Mouse (Mus musculus): ENCODE measurements around the gene Krtap17-1. TPM values are rescaled to one million over a fixed set of nuclear protein-coding genes. Genes with fewer than 3 reads are reported as not detected.

Gene Krtap17-1
- polyA plus RNA-seq, 1 experiment from 2014 or later, result not detected

DNA sequence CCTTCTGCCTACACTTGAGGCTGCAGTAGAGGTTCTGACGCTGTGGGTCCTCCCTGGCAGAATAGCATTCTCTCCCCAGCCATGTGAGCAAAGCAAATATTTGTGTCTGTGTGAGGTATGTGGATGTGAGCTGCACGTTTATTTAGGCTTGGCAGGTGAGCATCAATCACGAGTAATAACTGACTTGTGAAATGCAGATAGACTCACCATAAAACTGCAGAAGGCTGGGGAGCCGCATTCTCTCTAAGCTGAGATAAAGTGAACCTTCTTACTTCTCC is 529 bp upstream of the Krtap17-1 start:
- Histone ChIP-seq H3K9ac (no peak overlapping the region), H3K4me3 (no peak overlapping the region), H3K9me3 (no peaks in the 10 kb centered on the region), H3K4me2 (no peak overlapping the region), H3K36me3 (no peaks in the 10 kb centered on the region), H3K27ac (replicated peaks) (no peak overlapping the region), H3K4me1 (replicated peaks) (peaks cover 7% of the 10 kb centered on the region; the same call in 1 of the 2 replicates), H3K27me3 (peaks cover 28% of the 10 kb centered on the region)
- 53% methylated on average over 4 of the region's 4 CpGs for WGBS
- no peak for ATAC-seq (ENCODE audit: low read depth)

DNA sequence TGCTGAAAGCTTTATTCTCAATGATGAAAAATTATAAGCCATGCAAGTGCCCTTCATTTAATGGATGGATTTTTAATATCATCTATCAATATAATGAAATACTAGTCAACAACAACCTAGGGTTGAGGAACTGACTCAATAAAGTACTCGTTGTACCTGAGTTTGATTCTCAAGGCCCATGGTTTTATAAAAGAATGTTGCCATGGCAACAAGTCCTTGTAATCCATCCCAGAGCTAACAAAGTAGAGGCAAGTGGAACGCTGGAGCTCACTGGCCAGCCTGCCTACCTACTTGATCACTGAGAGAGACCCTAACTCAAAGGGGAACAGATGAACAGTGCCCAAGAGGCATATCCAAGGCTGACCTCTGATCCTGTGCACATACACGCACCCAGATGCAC is 3.2 kb downstream of the Krtap17-1 start:
- H3K27ac ChIP-seq (replicated peaks), result no peak overlapping the region
- H3K4me3 ChIP-seq, result no peak overlapping the region
- no peaks in the 10 kb centered on the region for H3K36me3 ChIP-seq
- no peaks in the 10 kb centered on the region for H3K9me3 ChIP-seq
- H3K9ac ChIP-seq, result no peak overlapping the region
- WGBS, result 69% methylated on average over 3 of the region's 3 CpGs
- peaks cover 13% of the 10 kb centered on the region; the same call in 1 of the 2 replicates for H3K4me1 ChIP-seq (replicated peaks)
- no peak for ATAC-seq (ENCODE audit: low read depth)
- peaks cover 25% of the 10 kb centered on the region for H3K27me3 ChIP-seq
- H3K4me2 ChIP-seq, result no peak overlapping the region

DNA sequence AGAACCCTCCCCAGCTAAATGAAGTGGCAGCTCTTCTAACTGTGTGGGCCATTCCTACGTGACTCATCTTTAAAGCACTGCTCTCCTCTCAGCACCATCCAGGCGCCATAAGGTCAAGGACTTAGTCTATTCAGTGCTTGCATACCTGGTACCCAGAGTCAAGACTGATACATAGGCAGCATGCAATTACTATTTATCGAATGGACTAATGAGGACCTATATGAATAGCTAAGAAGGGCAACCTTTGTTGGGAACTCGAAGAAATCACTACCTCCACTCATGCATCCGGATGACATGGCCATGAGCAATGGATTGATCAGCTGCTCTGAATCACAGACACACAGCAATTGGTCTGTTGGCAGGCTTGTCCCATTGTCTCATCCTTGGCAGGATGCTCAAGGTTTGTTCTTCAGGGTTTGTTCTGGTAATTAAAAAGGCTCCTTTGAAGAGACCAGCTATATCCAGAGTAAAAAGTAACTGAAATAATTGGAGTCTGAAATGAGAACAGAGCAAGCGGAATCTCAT is 3.9 kb downstream of the Krtap17-1 start:
- Histone ChIP-seq H3K4me1 (replicated peaks) (peaks cover 13% of the 10 kb centered on the region; the same call in 1 of the 2 replicates), H3K4me2 (no peak overlapping the region), H3K27me3 (peaks cover 20% of the 10 kb centered on the region), H3K27ac (replicated peaks) (no peak overlapping the region), H3K36me3 (no peaks in the 10 kb centered on the region), H3K9ac (no peak overlapping the region), H3K4me3 (no peak overlapping the region), H3K9me3 (no peaks in the 10 kb centered on the region)
- WGBS, result 87% methylated on average over 6 of the region's 6 CpGs
- ATAC-seq (ENCODE audit: low read depth), result no peak

DNA sequence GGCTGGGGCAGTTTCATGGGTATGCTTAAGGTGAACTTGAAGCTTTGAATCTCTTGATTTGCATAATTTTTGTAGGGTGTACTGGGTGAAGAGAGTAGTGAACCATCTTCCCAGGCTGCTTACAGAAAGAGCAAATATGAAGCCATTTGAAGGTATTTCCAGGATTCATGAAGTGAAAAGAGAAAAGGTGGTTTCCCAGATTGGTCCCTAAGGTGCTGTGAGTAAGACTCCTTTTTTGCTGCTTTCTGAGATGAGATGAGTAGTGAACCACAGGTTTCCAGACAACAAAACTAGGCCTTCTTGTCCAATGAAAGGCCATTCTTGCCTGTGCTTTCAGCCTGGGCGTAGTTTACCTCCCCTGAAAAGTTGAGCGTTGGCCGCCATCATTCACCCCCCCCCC is 5.3 kb downstream of the Krtap17-1 start:
- Histone ChIP-seq H3K27me3 (peaks cover 11% of the 10 kb centered on the region), H3K9ac (no peak overlapping the region), H3K27ac (replicated peaks) (no peak overlapping the region), H3K4me1 (replicated peaks) (peaks cover 9% of the 10 kb centered on the region; the same call in 1 of the 2 replicates), H3K9me3 (no peaks in the 10 kb centered on the region), H3K4me3 (no peak overlapping the region), H3K4me2 (no peak overlapping the region), H3K36me3 (no peaks in the 10 kb centered on the region)
- no peak for ATAC-seq (ENCODE audit: low read depth)
- WGBS, result 96% methylated on average over 3 of the region's 3 CpGs

DNA sequence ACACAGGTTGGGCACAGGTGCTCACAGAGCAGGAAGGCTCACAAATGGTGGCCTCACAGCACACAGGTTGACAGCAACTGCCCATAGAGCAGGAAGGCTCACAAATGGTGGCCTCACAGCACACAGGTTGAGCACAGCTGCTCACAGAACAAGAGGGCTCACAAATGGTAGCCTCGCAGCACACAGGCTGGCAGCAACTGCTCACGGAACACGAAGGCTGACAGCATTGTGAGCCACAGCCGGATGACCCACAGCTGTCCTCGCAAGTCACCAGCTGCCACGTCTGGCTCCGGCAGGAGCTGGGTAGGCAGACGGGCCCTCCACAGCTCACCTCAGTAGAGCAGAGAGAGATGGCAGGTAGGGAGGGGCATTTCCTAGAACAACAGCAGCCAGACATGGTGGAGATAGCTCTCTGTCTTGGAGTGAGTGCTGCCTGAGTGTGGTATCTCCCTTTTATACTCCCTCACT is 7.6 kb downstream of the Krtap17-1 start, which contains the start of gene Krtap16-1:
Gene Krtap16-1, minus strand, starts transcription at position 418 of the 468 bp plus-strand sequence.
- ATAC-seq (ENCODE audit: low read depth), result 0 out of 2 replicates have a peak, but pooled peaks have one; percentile 15
- WGBS, result 77% methylated on average over 8 of the region's 8 CpGs

DNA sequence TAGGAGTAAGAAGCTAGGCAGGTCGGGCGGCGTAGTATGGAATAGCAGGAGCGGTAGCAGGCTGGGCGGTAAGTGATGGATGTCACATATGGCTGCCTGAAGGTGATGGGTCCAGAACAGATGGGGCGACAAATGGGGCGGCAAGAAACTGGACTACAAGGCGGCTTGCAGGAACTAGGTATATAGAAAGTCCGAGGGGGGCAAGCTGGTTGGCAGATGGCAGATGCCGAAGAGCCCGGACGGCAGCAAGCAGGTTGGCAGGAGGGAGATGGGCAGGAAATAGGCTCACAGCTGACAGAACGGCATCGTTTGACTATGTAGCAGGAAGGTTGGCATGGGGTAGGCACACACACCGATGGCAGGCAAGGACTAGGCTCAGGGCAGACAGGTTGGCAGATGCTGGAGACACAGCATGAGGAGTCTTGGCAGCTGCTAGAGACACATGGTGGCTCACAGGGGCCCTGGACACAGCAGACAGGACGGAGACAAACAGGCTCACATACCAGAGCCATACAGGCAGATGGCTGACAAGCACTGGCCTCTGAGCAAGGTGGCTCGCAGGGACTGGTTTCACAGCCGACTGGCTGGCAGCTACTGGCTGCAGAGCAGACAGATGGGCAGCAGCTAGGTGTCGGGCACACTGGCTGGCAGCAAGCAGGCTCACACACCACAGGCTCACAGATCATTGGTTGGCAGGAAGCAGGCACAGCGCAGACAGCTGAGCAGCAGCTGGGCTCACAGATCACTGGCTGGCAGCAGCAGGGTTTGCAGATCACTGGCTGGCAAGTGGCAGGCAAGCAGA is 8.3 kb downstream of the Krtap17-1 start:
- peak; percentile 91 for ATAC-seq (ENCODE audit: low read depth)
- 0 out of 2 replicates have a peak overlapping the region, but pooled peaks have one; percentile 38 for H3K27ac ChIP-seq (replicated peaks)
- H3K4me2 ChIP-seq, result 0 out of 2 replicates have a peak overlapping the region, but pooled peaks have one; percentile 7
- H3K36me3 ChIP-seq, result no peaks in the 10 kb centered on the region
- peaks cover 6% of the 10 kb centered on the region; the same call in 1 of the 2 replicates for H3K4me1 ChIP-seq (replicated peaks)
- 75% methylated on average over 20 of the region's 20 CpGs for WGBS
- H3K9ac ChIP-seq, result no peak overlapping the region
- H3K27me3 ChIP-seq, result no peaks in the 10 kb centered on the region
- H3K9me3 ChIP-seq, result no peaks in the 10 kb centered on the region
- H3K4me3 ChIP-seq, result no peak overlapping the region

More for the DNA sequence above, 7.6 kb downstream of the Krtap17-1 start, which contains the start of gene Krtap16-1:
- Histone ChIP-seq H3K4me3 (no peak within 1 kb of the TSS), H3K9ac (no peak within 1 kb of the TSS), H3K27ac (replicated peaks) (0 out of 2 replicates have a peak within 1 kb of the TSS, but pooled peaks have one; percentile 38), H3K9me3 (no peaks in the 10 kb centered on the region), H3K4me1 (replicated peaks) (peaks cover 6% of the 10 kb centered on the region; the same call in 1 of the 2 replicates), H3K27me3 (no peaks in the 10 kb centered on the region), H3K36me3 (no peaks in the 10 kb centered on the region), H3K4me2 (0 out of 2 replicates have a peak within 1 kb of the TSS, but pooled peaks have one; percentile 7)

DNA sequence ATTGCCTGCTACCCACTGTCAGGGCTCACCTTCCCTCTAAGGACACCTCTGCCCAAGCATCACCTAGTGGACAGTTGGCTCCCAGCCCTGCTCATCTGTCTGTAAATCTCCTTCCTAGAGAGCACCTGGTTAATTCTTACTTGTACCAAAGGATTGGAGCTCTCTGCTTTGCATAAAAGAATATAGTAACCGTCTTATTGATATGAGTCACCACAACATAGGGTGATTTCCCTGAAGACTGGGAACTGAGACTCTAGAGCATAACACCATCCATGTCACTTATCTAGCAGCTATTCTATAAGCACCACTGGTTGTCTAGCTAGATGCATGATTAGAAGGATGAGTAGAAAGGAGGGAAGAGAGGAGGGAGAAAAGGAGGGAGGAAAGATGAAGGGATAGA is 10.4 kb downstream of the Krtap17-1 start:
- 90% methylated on average over 1 of the region's 1 CpGs for WGBS
- Histone ChIP-seq H3K9ac (no peak overlapping the region), H3K27me3 (no peaks in the 10 kb centered on the region), H3K27ac (replicated peaks) (no peak overlapping the region), H3K4me1 (replicated peaks) (peaks cover 6% of the 10 kb centered on the region; the same call in 1 of the 2 replicates), H3K9me3 (no peaks in the 10 kb centered on the region), H3K4me2 (no peak overlapping the region), H3K36me3 (no peaks in the 10 kb centered on the region), H3K4me3 (no peak overlapping the region)
- ATAC-seq (ENCODE audit: low read depth), result no peak

DNA sequence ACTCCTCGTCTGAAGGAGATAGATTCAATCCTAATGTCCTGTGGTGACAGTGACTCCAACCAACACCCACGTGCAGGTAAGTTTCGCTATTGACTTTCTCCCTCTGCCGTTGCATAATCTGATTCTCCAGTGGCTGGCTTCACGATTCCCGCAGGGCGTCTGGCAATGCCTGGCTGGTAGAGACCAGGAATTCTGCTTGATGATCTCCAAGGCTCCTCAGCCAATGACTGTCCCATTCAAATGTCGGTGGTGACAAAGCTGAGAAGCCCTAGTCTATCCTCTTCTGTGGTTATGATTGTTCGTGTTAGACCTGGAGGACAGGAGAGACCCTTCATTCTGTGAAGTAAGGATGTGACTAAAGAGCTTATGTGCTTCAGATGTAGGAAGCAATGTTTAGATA is 11.1 kb downstream of the Krtap17-1 start:
- H3K36me3 ChIP-seq, result no peaks in the 10 kb centered on the region
- peaks cover 6% of the 10 kb centered on the region; the same call in 1 of the 2 replicates for H3K4me1 ChIP-seq (replicated peaks)
- WGBS, result 89% methylated on average over 9 of the region's 9 CpGs
- ATAC-seq (ENCODE audit: low read depth), result no peak
- H3K27me3 ChIP-seq, result no peaks in the 10 kb centered on the region
- no peak overlapping the region for H3K4me2 ChIP-seq
- no peak overlapping the region for H3K9ac ChIP-seq
- H3K4me3 ChIP-seq, result no peak overlapping the region
- no peaks in the 10 kb centered on the region for H3K9me3 ChIP-seq
- no peak overlapping the region for H3K27ac ChIP-seq (replicated peaks)

DNA sequence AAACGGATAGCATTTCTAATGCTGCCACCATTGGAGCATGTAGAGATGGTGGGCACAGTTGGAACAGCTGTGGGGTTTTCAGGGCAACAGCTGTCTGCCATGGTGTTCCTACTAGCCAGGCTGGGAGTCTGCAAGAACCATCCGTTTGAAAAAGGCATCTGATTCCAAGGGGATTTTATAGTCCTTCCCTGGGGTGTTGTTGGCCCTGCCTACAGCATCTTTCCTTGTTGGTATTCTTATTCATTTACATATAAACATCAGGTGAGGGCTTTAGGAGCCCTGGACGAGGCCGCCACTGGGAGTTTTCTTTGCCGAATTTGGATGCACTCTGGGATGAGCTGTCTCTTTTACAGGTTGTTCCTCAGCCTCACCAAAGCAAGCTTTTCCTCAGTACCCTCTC is 14.8 kb downstream of the Krtap17-1 start, which contains the start of gene Krtap29-1:
Gene Krtap29-1, minus strand, starts transcription at position 101 of the 400 bp plus-strand sequence.
- Histone ChIP-seq H3K36me3 (no peaks in the 10 kb centered on the region), H3K4me1 (replicated peaks) (no peaks in the 10 kb centered on the region), H3K27me3 (no peaks in the 10 kb centered on the region), H3K9ac (no peak within 1 kb of the TSS), H3K4me3 (no peak within 1 kb of the TSS), H3K27ac (replicated peaks) (no peak within 1 kb of the TSS), H3K4me2 (no peak within 1 kb of the TSS), H3K9me3 (peaks cover 3% of the 10 kb centered on the region; the same call in 1 of the 2 replicates)
- 61% methylated on average over 5 of the region's 5 CpGs for WGBS
- ATAC-seq (ENCODE audit: low read depth), result no peak

DNA sequence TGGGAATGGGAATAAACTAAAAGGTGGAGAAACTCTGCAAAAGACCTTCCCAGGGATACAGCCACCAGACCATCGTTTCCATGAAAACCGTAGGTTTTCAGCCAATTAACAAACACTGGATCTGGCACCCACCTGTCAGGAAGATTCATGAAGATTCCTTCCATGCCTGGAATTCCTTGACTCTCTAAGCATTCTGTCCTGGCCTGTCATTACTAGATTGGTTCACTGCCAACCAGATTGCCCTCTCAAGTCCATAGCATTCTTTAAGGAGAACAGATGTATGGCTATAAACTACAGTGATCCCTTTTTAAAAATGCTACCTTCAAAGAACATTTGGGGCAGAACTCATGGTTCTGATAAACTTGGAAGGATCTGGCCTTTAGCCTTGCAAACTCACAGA is 27.8 kb downstream of the Krtap17-1 start:
- H3K9me3 ChIP-seq, result no peaks in the 10 kb centered on the region
- no peak overlapping the region for H3K9ac ChIP-seq
- ATAC-seq (ENCODE audit: low read depth), result no peak
- no peaks in the 10 kb centered on the region for H3K36me3 ChIP-seq
- H3K4me3 ChIP-seq, result no peak overlapping the region
- no peaks in the 10 kb centered on the region for H3K4me1 ChIP-seq (replicated peaks)
- no peaks in the 10 kb centered on the region for H3K27me3 ChIP-seq
- H3K27ac ChIP-seq (replicated peaks), result no peak overlapping the region
- no peak overlapping the region for H3K4me2 ChIP-seq
- 66% methylated on average over 2 of the region's 2 CpGs for WGBS

DNA sequence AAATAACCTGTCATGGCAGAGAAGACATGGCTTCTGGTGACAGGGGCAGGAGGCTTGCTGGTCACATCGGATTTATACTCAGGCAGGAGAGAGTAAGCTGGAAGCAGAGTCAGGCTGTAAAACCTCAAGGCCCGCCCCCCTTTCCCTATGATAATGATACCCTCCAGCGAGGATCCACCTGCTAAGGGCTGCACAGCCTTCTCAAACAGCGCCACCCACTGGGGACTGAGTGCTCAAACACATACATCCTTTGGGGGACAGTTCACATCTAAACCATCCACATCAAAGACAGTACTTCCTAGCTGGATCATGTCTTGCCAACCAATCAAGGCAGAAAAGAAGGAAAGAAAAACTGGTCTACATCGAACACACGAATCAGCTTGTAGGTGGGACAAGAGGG is 29.6 kb downstream of the Krtap17-1 start:
- no peak overlapping the region for H3K9ac ChIP-seq
- H3K4me2 ChIP-seq, result no peak overlapping the region
- H3K9me3 ChIP-seq, result no peaks in the 10 kb centered on the region
- no peak overlapping the region for H3K27ac ChIP-seq (replicated peaks)
- no peaks in the 10 kb centered on the region for H3K4me1 ChIP-seq (replicated peaks)
- no peaks in the 10 kb centered on the region for H3K27me3 ChIP-seq
- H3K36me3 ChIP-seq, result no peaks in the 10 kb centered on the region
- WGBS, result 35% methylated on average over 6 of the region's 6 CpGs
- H3K4me3 ChIP-seq, result no peak overlapping the region
- no peak for ATAC-seq (ENCODE audit: low read depth)

DNA sequence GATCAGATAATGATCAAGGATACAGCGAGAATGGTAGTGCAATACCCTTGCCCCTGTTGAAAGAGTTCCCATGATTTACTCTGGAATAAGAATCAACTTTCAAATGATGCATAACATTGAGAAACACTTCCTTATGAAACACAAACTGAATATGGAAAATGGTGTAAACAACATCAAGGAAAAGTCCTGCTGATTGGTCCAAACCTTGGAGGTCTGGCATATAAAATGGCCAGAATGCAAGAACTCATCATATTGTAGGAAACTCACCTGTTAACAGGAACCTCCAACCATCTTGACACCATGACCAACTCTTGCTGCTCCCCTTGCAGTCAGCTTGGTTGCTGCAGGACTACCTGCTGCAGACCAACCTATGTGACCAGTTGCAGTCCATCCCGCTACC is 45.6 kb downstream of the Krtap17-1 start, which contains the start of gene Krtap9-5:
Gene Krtap9-5, plus strand, starts transcription at position 301 of the 400 bp plus-strand sequence.
- no peak within 1 kb of the TSS for H3K4me3 ChIP-seq
- no peak within 1 kb of the TSS for H3K4me2 ChIP-seq
- no peak within 1 kb of the TSS for H3K9ac ChIP-seq
- no peaks in the 10 kb centered on the region for H3K27me3 ChIP-seq
- H3K36me3 ChIP-seq, result no peaks in the 10 kb centered on the region
- H3K4me1 ChIP-seq (replicated peaks), result no peaks in the 10 kb centered on the region
- ATAC-seq (ENCODE audit: low read depth), result no peak
- no peak within 1 kb of the TSS for H3K27ac ChIP-seq (replicated peaks)
- 89% methylated on average over 2 of the region's 2 CpGs for WGBS
- H3K9me3 ChIP-seq, result peaks cover under 1% of the 10 kb centered on the region; the same call in 1 of the 2 replicates

All from neural tube, embryonic 13.5 days (tissue).